Comparison of ENCODE assay signal across 8 mouse cellular contexts in genomic region chr10:8756604-8757354, GRCm38 (mm10).
DNase-seq lines count a peak whose midpoint lies in the region; ATAC-seq and TF ChIP-seq lines count a peak whose summit lies in the region.

No protein-coding gene starts in this region.

- no peak for ATAC-seq in kidney, postnatal 0 days (replicated peaks; ENCODE audit: low FRiP score, low read depth)
- no peak for ATAC-seq in embryonic facial prominence, embryonic 14.5 days (ENCODE audit: low read depth)
- ATAC-seq in hindbrain, embryonic 13.5 days (ENCODE audit: low FRiP score) = 0 out of 2 replicates have a peak, but pooled peaks have one; percentile 3
- no peak for ATAC-seq in neural tube, embryonic 13.5 days (ENCODE audit: low read depth)

- H3K9ac ChIP-seq in kidney, postnatal 0 days (ENCODE audit: low read depth, low read length) = no peak overlapping the region; the same call in 1 of the 2 replicates
- H3K9ac ChIP-seq in embryonic facial prominence, embryonic 14.5 days (ENCODE audit: low read depth, low read length) = peak overlapping the region; percentile 47
- peak overlapping the region; percentile 63 for H3K9ac ChIP-seq in hindbrain, embryonic 13.5 days
- H3K9ac ChIP-seq in neural tube, embryonic 13.5 days = peak overlapping the region; percentile 67

- H3K4me3 ChIP-seq in kidney, postnatal 0 days (replicated peaks; ENCODE audit: low read depth, low read length) = no peak overlapping the region
- H3K4me3 ChIP-seq in embryonic facial prominence, embryonic 14.5 days (ENCODE audit: low read depth, low read length) = peak overlapping the region; percentile 19; the same call in 1 of the 2 replicates
- H3K4me3 ChIP-seq in hindbrain, embryonic 13.5 days = peak overlapping the region; percentile 31
- H3K4me3 ChIP-seq in neural tube, embryonic 13.5 days = peak overlapping the region; percentile 31

- H3K9me3 ChIP-seq in kidney, postnatal 0 days (replicated peaks; ENCODE audit: low read length) = no peaks in the 10 kb centered on the region
- H3K9me3 ChIP-seq in embryonic facial prominence, embryonic 14.5 days (ENCODE audit: control insufficient read depth, low read length) = no peaks in the 10 kb centered on the region
- no peaks in the 10 kb centered on the region for H3K9me3 ChIP-seq in hindbrain, embryonic 13.5 days
- H3K9me3 ChIP-seq in neural tube, embryonic 13.5 days = no peaks in the 10 kb centered on the region

- no peaks in the 10 kb centered on the region for H3K27me3 ChIP-seq in kidney, postnatal 0 days (ENCODE audit: insufficient read depth, low read length)
- no peaks in the 10 kb centered on the region for H3K27me3 ChIP-seq in embryonic facial prominence, embryonic 14.5 days (replicated peaks; ENCODE audit: control insufficient read depth, insufficient read depth, low read length)
- no peaks in the 10 kb centered on the region for H3K27me3 ChIP-seq in hindbrain, embryonic 13.5 days
- no peaks in the 10 kb centered on the region for H3K27me3 ChIP-seq in neural tube, embryonic 13.5 days

- DNase-seq in kidney, postnatal 0 days (ENCODE audit: low spot score) = no peak
- DNase-seq in kidney, adult 18-20 months = no peak
- peak; percentile 27 for DNase-seq in embryonic facial prominence, embryonic 14.5 days (ENCODE audit: low spot score)
- no peak for DNase-seq in cerebellum, adult 9-11 months
- no peak for DNase-seq in adipocyte (ENCODE audit: low spot score)
- DNase-seq in urinary bladder, adult 2 months (ENCODE audit: low spot score) = no peak

- H3K4me1 ChIP-seq in kidney, postnatal 0 days (replicated peaks; ENCODE audit: insufficient read depth, low read length) = peaks cover 11% of the 10 kb centered on the region
- H3K4me1 ChIP-seq in embryonic facial prominence, embryonic 14.5 days (ENCODE audit: control insufficient read depth, insufficient read depth, low read length) = peaks cover 47% of the 10 kb centered on the region
- H3K4me1 ChIP-seq in hindbrain, embryonic 13.5 days (replicated peaks) = peaks cover 44% of the 10 kb centered on the region
- H3K4me1 ChIP-seq in neural tube, embryonic 13.5 days (replicated peaks) = peaks cover 78% of the 10 kb centered on the region

- H3K36me3 ChIP-seq in kidney, postnatal 0 days (ENCODE audit: insufficient read depth, low read length) = peaks cover 11% of the 10 kb centered on the region
- H3K36me3 ChIP-seq in embryonic facial prominence, embryonic 14.5 days (ENCODE audit: control insufficient read depth, insufficient read depth, low read length) = 0 out of 2 replicates have a peak, but pooled peaks cover 12% of the 10 kb centered on the region
- H3K36me3 ChIP-seq in hindbrain, embryonic 13.5 days = no peaks in the 10 kb centered on the region
- H3K36me3 ChIP-seq in neural tube, embryonic 13.5 days = 0 out of 2 replicates have a peak, but pooled peaks cover 7% of the 10 kb centered on the region

- 62% methylated on average over 11 of the region's 11 CpGs for WGBS in kidney, postnatal 0 days
- 56% methylated on average over 11 of the region's 11 CpGs for WGBS in embryonic facial prominence, embryonic 14.5 days
- 72% methylated on average over 11 of the region's 11 CpGs for whole genome bisulfite sequencing in hindbrain, embryonic 13.5 days
- WGBS in neural tube, embryonic 13.5 days = 56% methylated on average over 11 of the region's 11 CpGs

- H3K27ac ChIP-seq in kidney, postnatal 0 days = peak overlapping the region; percentile 84
- H3K27ac ChIP-seq in embryonic facial prominence, embryonic 14.5 days (replicated peaks; ENCODE audit: low read depth, low read length) = peak overlapping the region; percentile 81
- peak overlapping the region; percentile 75 for H3K27ac ChIP-seq in hindbrain, embryonic 13.5 days
- peak overlapping the region; percentile 85 for H3K27ac ChIP-seq in neural tube, embryonic 13.5 days (replicated peaks)

- no peak for TF ChIP-seq CTCF in kidney, postnatal 0 days (IDR thresholded peaks at IDR 0.05; ENCODE audit: low read depth)

- H3K4me2 ChIP-seq in kidney, postnatal 0 days (ENCODE audit: low read length) = peak overlapping the region; percentile 28
- H3K4me2 ChIP-seq in embryonic facial prominence, embryonic 14.5 days (ENCODE audit: low read depth, low read length) = peak overlapping the region; percentile 52
- H3K4me2 ChIP-seq in hindbrain, embryonic 13.5 days = peak overlapping the region; percentile 54
- H3K4me2 ChIP-seq in neural tube, embryonic 13.5 days = peak overlapping the region; percentile 57
